Mouse (Mus musculus) embryonic facial prominence, embryonic 13.5 days (tissue): Measurements from ENCODE around the gene Dennd2a. TPM values are rescaled to one million over a fixed set of nuclear protein-coding genes. Genes with fewer than 3 reads are reported as not detected.

Source experiments
- polyA plus RNA-seq: library from polyadenylated mRNA; unstranded; fragments of >200 nt; fragmentation: Nextera tagmentation; extraction: Ambion mirVana; gene quantifications from 2 replicates; pipeline ENCODE4 v1.2.1, GENCODE M21; 2015

Gene Dennd2a
- polyA plus RNA-seq, 1 experiment from 2014 or later: 21.2 TPM

Other genes with a start within 250 kb of the Dennd2a start
- gene Slc37a3, start 180.2 kb downstream of the Dennd2a start, polyA plus RNA-seq: 51.3 and 59.1 TPM in 2 replicates
- gene Rab19, start 176.7 kb downstream of the Dennd2a start, polyA plus RNA-seq: 0.61 and 0.77 TPM in 2 replicates
- 51.6 and 61.0 TPM in 2 replicates for gene Mkrn1, start 137.4 kb downstream of the Dennd2a start, polyA plus RNA-seq
- gene Adck2, start 16.0 kb upstream of the Dennd2a start, polyA plus RNA-seq: 40.6 and 42.3 TPM in 2 replicates
- gene Gm42420, start 27.9 kb upstream of the Dennd2a start, polyA plus RNA-seq: 1.7 TPM in 1 of 2 replicates, not detected in the other
- gene Ndufb2, start 34.7 kb upstream of the Dennd2a start, polyA plus RNA-seq: 330 and 353 TPM in 2 replicates
- gene Braf, start 167.6 kb upstream of the Dennd2a start, polyA plus RNA-seq: 17.6 and 18.9 TPM in 2 replicates